Mouse (Mus musculus) T-helper 17 cell (primary cell): ENCODE measurements around the gene Slc25a21.

Source experiments
- in situ Hi-C, 2 experiments: fragments of 300-600 bp; cut with MboI, MseI; formaldehyde crosslinking; loops; 1 replicate in 1 of 2; 2 replicates in 1 of 2; pipeline ENCODE4 v1.15.1; 2025; ENCODE audit warnings: high pct_unique_total_duplicates in 2 of 2

The Slc25a21 gene

DNA sequence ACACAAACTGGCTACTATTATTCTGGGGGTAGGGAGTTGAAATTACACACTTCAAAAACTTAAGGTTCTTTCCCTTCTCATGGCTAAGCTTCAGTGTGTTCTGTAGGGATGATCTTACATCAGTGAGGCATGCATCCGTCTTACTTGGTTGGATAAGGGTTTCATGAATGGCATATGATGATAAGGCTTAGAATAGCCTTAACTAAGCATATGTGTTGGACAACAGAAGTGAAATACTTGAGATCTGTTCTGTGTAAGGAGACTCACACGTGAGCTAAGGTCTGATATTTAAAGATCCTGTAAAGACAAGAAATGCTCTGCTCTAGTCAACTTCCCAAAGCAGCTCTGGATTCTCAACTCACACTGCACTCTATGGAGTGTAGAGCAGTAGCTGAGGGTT lies 11.1 kb downstream of the Slc25a21 start:
- in situ Hi-C loops = loop anchor here (10.0 to 25.0 kb wide), 2 partner anchors 499 to 1651 kb away; partner anchors contain the start of gene Pax9 (in 1 of the 2)

DNA sequence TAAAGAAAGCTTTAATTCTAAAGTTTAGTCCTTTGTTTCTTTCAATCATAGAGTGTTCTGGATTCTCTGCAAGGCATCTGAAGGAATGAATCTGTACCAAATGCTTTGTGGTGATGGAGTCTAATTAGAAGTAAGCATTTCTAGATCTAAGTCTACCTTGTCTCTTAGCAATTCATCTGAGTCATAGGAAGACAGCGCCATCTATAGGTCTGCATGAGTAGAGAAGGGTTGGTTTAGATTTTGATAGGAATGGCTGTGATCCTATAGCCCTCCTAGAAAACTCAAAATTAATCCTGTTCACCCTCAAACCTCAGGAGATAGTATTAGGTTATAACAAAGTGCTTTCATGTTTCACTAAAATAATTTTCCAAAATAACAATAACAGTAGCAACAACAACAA lies 11.8 kb downstream of the Slc25a21 start:
- in situ Hi-C loops = loop anchor here (10.0 to 25.0 kb wide), 2 partner anchors 498 to 1651 kb away; partner anchors contain the start of gene Pax9 (in 1 of the 2)

DNA sequence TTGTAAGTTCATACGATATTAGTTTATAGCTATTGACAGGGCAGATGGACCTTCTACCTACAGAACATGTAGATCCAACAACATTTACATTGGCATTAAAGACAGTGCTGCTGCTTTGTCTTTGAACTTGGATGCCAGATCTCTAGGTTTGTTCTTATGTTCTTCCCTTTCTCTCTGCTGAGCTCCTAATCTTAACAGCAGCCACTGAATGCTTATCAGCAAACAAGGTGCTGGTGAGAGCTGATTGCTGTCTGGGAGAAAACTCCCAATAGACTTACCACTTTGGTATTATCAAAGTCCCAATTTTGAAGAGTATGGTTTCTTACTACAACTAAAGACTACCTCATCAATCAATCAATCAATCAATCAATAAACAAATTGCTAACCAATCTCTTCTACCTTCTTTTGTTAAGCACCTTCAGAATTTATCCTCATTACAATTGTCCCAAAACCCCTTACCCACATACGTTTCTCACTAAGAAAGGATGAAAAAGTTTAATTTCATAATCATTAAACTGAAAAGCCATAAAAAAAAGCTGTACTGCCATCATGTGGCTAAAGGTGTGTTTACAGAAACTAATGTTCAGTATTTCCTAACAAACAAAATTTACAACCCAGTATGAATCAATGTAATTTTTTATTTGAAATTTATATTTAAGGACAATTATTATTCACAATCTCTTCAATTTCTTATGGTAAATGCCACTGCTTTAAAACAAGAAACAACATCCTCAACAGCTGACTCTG lies 12.7 kb downstream of the Slc25a21 start:
- in situ Hi-C loops = loop anchor here (10.0 to 25.0 kb wide), 2 partner anchors 497 to 1650 kb away; partner anchors contain the start of gene Pax9 (in 1 of the 2)

DNA sequence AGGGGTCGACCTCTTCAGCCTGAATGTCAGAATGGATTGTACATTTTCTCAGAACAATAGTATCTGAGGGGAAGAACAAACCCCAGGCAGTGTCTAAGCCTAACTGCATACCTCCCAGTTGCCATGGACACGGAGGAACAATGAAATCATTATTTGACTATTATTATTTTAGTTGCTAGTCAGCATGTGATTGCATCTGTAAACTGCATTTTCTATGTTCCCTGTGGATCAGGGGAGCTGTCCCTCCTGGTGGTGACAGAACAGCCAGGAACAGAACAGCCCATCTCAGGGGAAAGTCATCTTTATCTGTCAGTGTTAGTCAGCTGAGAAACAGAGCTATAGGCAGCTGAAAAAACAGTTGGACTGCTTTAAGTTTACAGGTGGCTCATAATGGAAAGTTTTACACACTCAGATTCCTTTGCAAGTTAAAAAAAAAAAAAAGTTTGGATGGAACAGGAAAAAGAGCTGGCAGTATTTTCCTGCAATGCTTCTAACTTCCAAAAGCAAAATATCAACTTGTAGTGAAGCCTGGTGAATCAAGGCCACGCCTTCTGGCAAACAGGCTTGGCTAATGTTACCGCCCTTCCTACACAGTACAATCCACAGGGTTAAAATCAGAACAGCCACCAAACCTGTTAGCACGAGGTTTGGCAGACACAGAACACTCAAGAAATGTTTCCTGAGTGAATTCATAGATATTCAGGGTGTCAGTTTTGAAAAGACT lies 17.6 kb downstream of the Slc25a21 start:
- in situ Hi-C loops = loop anchor here (10.0 to 25.0 kb wide), 2 partner anchors 492 to 1645 kb away; partner anchors contain the start of gene Pax9 (in 1 of the 2)

DNA sequence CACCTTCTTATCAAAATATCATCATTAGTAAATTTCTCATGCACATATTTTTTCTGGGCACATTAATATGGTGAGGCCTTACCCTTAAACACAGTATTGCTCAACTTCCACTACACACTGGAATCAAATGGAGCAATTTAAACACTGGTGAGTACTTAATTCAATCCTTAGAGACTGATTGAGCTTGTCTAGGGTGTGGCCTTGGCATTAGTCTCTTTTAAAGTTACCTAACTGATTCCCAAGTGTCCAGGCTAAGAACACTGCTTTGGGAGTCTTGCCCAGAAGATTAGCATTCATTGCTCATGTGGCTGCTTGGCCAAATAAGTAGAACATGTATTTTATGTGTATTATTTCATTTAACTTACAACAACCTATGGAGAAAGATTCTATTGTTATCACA lies 18.5 kb downstream of the Slc25a21 start:
- in situ Hi-C loops = loop anchor here in 1 of 2 experiments (25.0 kb wide), 1 partner anchor 492 kb away; the partner anchor contains the start of gene Pax9

DNA sequence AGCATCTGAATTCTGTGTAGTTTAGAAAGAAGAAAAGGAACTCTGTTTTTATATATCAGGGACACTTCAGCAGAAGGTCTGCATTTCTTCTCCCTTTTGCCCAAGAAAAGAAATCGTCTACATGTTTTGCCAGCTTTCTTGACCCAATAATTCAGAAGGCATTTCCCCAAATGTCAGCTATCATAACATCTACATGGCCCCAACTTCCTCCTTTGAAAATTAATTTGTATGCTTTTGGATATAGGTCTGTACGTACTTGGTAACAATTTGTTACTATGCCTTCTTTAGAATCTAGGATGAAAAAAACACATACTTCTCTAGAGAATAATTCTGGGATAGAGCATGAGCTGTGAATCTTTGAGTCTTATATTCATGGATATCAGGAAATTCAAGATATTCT lies 34.0 kb downstream of the Slc25a21 start:
- in situ Hi-C loops = no loop called here

DNA sequence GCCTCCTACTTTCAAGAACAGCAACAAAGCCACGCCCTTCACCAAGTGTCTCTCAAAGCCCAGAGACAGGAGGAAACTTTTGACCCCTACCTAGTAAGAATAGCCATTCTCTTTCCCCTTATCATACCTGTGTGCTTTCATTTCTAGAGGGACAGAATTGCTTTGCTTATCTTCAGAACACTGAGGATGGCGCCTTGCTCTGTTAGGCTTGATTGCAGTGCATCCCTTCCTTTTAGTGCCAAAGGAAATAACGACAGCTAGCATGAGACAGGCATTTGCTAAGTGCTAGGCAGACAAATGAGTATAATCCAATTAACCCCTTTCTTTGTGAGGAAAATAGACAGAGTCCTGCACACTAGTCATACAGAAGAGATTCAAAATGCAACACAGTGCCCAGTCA lies 34.4 kb downstream of the Slc25a21 start:
- in situ Hi-C loops = no loop called here

DNA sequence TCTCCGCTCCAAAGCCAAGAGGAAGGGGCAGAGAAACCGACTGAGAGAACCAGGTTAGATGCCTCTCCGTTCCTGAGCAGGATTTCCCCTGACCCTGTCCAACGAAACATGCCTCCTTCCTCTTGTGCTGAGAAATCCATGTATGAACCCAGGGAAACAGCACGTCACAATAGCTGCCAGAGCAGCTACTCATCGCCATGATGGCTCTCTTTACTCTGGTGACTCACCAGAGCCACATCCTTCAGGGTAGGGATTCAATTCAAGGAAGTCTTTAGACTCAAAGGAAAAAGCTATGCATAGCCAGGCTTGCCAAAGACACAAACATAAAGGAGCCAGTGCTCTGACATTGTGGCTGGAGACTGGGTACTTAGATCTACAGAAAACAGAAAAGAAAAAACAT lies 37.4 kb downstream of the Slc25a21 start:
- in situ Hi-C loops = no loop called here

DNA sequence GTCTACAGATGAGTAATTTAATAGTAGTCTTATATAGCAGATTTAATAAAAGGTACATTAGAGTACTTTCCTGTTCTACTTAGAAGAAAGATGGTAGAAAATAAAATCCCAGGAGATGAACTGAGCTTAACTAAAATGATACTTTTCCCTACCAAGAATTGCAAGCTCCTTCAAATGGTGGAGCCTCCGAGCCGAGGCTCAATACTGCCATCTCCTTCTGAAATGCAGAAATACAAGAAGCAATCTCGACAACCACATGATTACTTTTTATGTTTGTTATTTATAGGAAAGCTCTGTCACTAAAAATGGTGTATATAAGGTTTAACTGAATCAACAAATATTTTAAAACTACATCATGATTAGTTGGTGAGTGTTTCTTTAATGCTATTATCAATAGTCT lies 39.0 kb downstream of the Slc25a21 start:
- in situ Hi-C loops = no loop called here

DNA sequence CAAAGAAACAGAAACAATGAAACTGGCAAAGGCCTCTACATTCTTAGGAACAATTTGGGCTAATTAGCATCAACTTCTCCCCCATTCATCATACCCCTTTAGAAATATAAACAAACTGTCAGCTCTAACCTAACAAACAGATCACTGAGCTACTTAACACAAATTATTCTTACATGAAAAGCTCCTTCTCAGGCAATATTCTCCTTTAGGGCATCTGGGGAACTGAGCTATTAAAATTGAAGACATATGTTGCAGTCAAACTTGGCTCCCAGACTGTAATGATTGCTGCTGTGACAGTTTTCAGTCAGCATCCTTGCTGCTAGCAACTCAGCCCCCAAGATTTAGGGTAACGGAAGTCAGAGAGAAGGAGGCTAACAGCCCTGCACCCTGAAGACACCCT lies 58.3 kb downstream of the Slc25a21 start:
- in situ Hi-C loops = no loop called here

DNA sequence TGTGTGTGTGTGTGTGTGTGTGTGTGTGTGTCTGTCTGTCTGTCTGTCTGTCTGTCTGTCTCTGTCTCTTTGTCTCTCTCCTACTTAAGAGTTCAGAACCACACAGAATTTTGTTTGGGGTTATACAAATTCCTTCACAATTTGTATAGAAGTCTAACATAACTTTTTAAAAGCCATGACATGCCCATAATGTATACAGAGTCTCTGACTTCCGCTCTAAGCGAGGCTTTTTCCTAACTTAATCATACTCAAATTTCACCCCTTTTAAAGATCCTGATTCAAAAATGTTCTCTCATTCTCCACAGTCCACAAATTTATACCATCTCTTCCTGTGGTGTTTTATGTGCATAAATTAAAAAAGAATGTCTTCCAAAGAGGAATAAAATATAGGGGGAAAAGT lies 59.5 kb downstream of the Slc25a21 start:
- in situ Hi-C loops = no loop called here

DNA sequence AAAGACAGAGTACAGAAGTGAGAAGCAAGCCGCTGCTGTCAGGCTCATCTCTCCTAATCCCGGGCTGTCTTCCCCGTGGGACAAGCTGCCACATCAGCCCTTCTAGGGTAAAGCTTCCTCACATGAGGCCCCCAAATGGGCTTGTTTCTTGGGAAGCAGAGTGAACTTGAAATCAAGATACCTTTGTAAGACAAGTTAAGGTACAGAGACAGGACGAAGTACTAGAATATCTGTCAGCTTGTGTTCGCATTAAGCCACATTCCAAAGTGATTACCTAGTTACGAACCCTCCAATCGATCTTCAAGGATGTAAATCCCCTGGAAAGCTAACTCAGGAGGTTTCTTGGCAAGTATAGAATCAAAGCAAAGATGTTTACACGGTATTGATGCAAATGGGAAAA lies 78.7 kb downstream of the Slc25a21 start:
- in situ Hi-C loops = no loop called here

DNA sequence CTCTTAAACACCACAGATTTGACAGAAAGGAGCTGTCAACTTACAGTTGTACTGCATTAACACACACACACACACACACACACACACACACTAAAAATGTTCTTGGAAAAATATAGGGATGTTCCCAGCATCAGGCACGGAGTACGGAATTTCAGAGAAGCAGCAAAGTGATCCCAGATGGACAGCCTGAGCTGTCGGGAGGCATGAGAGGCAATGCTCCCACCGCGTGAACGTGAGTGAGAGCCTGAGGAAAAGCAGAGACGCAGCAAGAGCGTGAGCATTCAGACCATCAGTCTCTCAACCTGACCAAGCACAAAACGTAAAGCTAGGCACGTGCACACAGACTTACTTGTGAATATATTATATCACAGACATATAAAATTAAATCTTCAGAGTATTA lies 81.8 kb downstream of the Slc25a21 start:
- in situ Hi-C loops = no loop called here

DNA sequence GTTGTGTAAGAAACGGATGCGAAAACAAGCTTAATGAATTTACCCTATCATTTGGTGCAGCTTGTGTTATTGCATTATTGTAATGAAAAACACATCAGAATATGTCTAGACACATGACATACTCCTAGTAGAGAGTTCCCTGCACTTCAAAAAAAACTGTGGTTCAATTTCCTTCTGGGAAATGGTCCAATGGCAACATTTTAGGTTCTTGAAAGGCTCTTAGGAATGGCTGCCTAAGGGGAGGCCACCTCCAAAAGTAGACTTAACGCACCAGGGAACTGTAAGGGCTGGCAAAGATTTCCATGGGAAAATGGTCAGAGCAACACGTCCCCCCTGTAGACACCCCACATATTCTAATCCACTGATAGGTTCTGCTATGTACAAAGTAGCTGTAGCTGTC lies 87.9 kb downstream of the Slc25a21 start:
- in situ Hi-C loops = no loop called here

DNA sequence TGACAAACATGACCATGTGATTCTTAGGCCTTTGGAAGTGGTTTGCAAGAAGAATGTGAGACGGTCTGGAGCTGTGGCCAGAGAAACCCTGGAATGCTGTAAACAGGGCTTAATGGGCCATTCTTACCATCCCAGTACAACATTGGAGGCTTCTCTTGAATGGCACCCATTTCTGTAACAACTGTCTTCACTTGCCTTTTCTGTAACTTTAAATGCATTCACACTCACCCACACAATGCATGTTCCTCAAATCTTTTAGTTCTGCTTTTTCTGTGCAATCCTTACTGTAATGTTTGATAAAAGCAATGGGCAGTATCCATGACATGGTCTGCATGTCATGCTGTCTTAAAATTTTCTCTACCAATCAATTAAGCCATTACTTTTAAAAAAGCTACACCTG lies 95.0 kb downstream of the Slc25a21 start:
- in situ Hi-C loops = no loop called here

DNA sequence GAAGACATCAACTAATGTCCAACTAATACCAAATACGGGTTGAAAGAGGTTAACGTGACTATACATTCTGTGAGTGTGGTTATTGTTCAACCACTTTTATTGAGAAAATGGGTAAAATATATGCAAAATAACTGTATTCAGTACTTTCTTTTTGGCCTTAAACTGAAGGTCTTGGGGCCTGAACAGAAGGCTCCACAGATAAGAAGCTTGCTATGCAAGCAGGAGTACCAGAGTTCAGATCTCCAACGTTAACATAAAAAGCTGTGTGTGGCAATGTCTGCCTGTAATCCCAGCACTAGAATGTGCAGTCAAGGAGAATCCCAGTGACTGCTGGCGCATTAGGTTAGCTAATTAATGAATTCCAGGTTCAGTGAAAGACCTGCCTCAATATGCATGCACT lies 96.7 kb downstream of the Slc25a21 start:
- in situ Hi-C loops = no loop called here

DNA sequence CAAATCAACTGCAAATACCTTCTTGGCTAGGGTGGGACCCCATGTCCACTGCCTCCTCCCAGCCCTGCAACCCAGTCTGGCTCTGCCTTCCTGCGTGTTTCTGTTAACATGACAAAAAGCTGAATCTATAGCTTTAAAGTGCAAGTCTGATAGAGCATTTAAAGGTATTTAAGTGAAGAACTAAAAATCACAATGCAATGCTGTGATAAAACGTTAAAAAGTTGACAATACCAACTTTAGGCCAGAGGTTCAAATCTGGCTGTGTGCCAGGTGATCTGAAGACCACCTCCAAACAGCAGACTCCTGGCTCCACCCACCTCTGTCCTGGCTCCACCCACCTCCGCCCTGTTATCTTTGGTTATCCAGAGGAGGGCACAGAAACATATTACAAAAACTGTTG lies 98.2 kb downstream of the Slc25a21 start:
- in situ Hi-C loops = no loop called here

DNA sequence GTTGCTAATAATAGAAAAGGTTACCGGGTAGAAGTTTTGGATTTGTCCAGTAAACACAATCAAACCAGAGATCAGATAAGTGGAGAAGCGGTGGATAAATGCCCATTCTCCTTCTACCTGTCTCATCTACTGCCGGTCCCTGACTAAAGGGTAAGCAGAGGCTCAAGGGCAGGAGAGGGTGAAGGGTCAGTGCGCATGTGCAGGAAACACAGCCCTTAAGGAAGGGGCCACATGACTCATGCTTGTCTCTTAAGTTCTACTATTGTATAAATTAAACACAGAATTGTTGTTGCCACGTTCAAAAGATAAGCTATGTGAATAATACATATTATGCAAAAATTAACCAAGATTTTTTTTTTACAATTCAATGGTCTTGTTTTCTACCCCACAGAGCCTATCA lies 98.9 kb downstream of the Slc25a21 start:
- in situ Hi-C loops = no loop called here

DNA sequence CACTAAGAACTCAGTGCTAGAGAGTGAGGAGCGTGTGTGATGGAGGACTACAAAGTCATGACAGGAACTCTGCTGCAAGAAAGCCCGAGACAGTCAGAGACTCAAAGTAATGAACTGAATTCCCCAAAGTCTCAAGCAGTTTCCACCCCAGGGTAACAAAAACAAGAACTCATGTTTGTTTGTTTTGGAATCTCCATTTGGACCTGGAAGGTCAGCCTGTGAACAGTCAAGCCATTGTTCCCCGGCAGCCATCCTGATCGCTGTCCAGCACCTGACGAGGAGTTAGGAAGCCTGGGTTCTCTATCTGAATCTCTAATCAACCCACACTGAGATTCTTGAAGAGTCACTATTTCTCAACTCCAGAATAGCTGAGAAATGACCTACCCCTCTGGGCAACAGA lies 104.2 kb downstream of the Slc25a21 start:
- in situ Hi-C loops = no loop called here

DNA sequence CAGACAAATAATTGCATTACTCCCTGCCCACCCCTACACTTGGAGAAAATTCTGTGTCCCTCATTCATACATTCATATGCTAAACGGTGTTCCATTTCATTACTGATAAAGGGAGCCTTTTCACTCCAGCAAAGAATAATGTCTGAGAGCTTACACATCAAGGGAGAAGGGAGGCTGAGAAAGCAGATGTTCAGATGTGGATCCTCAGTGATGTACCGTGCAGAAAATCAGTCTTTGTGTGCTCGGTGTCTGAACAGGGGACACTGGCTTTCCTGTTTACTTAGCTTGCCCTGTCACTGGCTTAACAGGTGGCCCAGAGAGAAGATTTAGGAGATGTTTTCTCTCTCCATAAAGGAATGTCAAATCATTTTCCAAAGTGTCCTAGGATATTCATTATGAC lies 112.8 kb downstream of the Slc25a21 start:
- in situ Hi-C loops = no loop called here

DNA sequence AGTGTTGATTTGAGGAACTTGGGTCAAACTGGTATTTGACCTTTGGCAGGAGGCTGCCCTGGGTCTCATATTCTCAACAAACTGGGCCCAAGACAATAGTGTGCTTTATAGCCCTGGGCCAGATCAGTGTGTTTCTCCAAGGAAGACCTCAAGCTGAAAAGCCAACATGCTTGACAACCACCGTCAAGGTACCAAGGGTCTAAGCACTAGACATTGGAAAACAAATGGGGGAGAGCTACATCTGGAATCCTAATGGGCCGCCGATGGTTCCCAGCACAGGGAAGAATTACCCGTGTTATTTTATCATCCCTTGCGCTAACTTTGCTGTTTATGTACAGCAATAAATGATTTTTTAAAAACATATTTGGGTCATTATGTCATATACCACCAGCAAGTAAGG lies 113.7 kb downstream of the Slc25a21 start:
- in situ Hi-C loops = no loop called here

DNA sequence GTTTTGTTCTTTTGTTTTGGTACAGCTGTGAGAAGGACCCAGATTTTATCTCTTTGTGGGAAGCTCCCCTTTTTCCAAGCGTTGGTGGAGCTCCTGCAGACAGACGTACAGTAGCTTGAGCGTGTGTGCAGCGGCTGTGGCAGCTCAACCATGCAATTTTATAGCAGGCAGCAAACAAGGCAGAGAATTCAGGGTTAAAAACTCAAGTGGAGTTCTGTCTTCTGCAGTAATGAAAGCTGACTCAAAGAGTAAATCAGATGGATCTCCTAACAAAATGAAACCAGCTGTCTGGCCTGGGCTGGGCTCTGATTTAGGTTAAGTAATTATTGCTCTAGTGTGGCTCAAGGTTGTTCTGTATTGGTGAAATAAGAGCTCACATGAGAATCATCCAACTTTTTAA lies 120.7 kb downstream of the Slc25a21 start:
- in situ Hi-C loops = no loop called here

DNA sequence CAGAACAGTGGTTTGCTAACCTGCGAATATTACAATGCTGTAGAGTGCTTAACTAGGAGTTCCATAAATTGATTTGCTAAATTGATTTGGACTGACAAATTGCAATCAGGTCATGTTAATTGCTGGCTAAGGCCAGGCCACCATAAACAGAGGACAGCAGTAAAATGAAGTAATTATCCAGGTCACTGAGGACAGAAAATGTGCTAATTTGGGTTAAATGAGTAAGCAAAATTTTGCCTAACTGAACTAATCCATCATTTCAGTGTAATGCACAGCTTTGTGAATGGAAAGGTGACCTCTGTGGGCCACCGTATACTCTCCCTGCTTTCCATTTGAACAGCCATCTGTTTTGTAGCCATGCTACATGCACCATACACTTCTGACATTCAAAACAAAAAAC lies 124.7 kb downstream of the Slc25a21 start:
- in situ Hi-C loops = no loop called here
